Mouse (Mus musculus) heart, embryonic 15.5 days (tissue): Measurements from ENCODE around the gene Ccnf. TPM values are rescaled to one million over a fixed set of nuclear protein-coding genes. Genes with fewer than 3 reads are reported as not detected.

ENCODE experiments used
- microRNA-seq: library from miRNA; unstranded; fragments of <30 nt; microRNA quantifications from one replicate; pipeline ENCODE4, GENCODE M21; 2016
- polyA plus RNA-seq: library from polyadenylated mRNA; unstranded; fragments of >200 nt; fragmentation: Nextera tagmentation; extraction: Ambion mirVana; gene quantifications from 2 replicates; pipeline ENCODE4 v1.2.1, GENCODE M21; 2015

The Ccnf gene
- polyA plus RNA-seq, 1 experiment from 2014 or later = 29.2 TPM

Small RNA genes lying within 50 kb of the gene (microRNA-seq; reads per million reads assigned to microRNA genes)
- gene Mir5134 (1.7 reads per million), gene Mir6965 (0.63 reads per million)

Other genes with a start within 250 kb of the Ccnf start
- gene Prss27, start 213.3 kb downstream of the Ccnf start, polyA plus RNA-seq = not detected in 2 replicates
- gene Kctd5, start 178.0 kb downstream of the Ccnf start, polyA plus RNA-seq = 31.3 and 37.6 TPM in 2 replicates
- gene Pdpk1, start 100.6 kb downstream of the Ccnf start, polyA plus RNA-seq = 37.7 and 39.5 TPM in 2 replicates
- 20.6 and 28.8 TPM in 2 replicates for gene Amdhd2, start 87.7 kb downstream of the Ccnf start, polyA plus RNA-seq
- 447 and 510 TPM in 2 replicates for gene Atp6v0c, start 81.8 kb downstream of the Ccnf start, polyA plus RNA-seq
- 3.6 and 3.8 TPM in 2 replicates for gene Tbc1d24, start 45.9 kb downstream of the Ccnf start, polyA plus RNA-seq
- gene Ntn3, start 42.0 kb downstream of the Ccnf start, polyA plus RNA-seq = 1.9 and 2.9 TPM in 2 replicates
- gene Tedc2, start 30.6 kb downstream of the Ccnf start, polyA plus RNA-seq = 4.3 and 7.3 TPM in 2 replicates
- gene Abca17, start 99.6 kb upstream of the Ccnf start, polyA plus RNA-seq = 0.10 TPM in 1 of 2 replicates, not detected in the other
- gene Abca3, start 100.5 kb upstream of the Ccnf start, polyA plus RNA-seq = 6.0 and 7.8 TPM in 2 replicates
- 186 and 210 TPM in 2 replicates for gene Rnps1, start 163.1 kb upstream of the Ccnf start, polyA plus RNA-seq
- 245 and 301 TPM in 2 replicates for gene Eci1, start 175.2 kb upstream of the Ccnf start, polyA plus RNA-seq
- gene Dnase1l2, start 191.6 kb upstream of the Ccnf start, polyA plus RNA-seq = 1.1 and 1.2 TPM in 2 replicates
- 20.5 and 29.1 TPM in 2 replicates for gene E4f1, start 218.8 kb upstream of the Ccnf start, polyA plus RNA-seq
- 60.5 and 63.0 TPM in 2 replicates for gene Pgp, start 218.9 kb upstream of the Ccnf start, polyA plus RNA-seq
- gene Bricd5, start 222.4 kb upstream of the Ccnf start, polyA plus RNA-seq = 0.18 TPM in 1 of 2 replicates, not detected in the other
- gene Mlst8, start 227.6 kb upstream of the Ccnf start, polyA plus RNA-seq = 15.2 and 18.8 TPM in 2 replicates
- 0.39 and 0.94 TPM in 2 replicates for gene Caskin1, start 237.1 kb upstream of the Ccnf start, polyA plus RNA-seq